Mouse (Mus musculus): ENCODE results near the gene Plk4.
A peak's percentile ranks its signal among the peaks of the same experiment; 100 is the strongest.
"Not testable (repeated sequence)": the region's sequence is repeated elsewhere in the genome, so short reads cannot be mapped to it uniquely, and the experiment has no call there.

Gene Plk4

GRCm38 (mm10) chr3:40799530-40800372 lies at the start of gene Plk4:
Plk4 (plus strand) TSS chr3:40800019.
- peak; percentile 90 for DNase-seq (ENCODE audit: low read depth, low spot score)

DNA sequence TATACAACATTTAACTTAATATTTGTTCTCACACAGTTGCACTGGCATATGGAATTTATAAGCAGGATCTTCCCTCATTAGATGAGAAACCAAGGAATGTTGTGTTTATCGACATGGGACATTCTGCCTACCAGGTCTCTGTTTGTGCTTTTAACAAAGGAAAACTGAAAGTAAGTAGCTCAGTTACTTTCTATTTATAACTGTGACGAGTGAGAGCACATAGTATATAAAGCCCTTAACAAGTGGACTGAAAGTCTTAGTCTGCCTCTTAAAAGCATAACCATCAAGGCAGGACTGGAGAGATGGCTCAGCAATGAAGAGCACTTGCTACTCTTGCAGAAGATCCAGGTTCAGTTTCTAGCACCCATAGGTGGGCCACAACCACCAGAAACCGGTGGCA lies 39.1 kb upstream of the Plk4 start:
- DNase-seq (ENCODE audit: low read depth, low spot score), result no peak

GRCm38 (mm10) chr3:40761312-40761711 lies 38.5 kb upstream of the Plk4 start:
- no peak for DNase-seq (ENCODE audit: low read depth, low spot score)

GRCm38 (mm10) chr3:40793783-40794182 lies 6.0 kb upstream of the Plk4 start:
- no peak for DNase-seq (ENCODE audit: low read depth, low spot score)

- no peak for DNase-seq (ENCODE audit: low read depth, low spot score)
These were observed 1.8 kb upstream of the Plk4 start for GRCm38 (mm10) chr3:40798054-40798453.

DNA sequence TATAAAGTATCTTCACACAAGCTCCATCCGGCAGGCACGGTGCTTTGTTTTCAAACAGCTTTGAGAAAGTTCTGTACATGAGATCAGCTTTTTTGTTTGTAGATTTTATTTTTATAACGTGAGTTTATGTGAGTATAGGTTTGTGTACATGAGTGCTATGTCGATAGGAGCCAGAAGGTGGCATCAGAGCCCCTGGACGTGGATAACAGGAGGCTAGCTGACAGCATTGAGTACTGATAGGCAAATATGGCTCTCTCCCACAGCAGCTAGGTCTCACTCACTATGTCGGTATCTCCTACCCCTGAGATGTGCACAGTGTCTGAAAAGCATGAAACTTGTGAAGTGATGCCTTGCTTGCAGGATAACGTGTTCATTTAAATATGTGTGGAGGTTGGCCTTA lies 1.3 kb upstream of the Plk4 start:
- DNase-seq (ENCODE audit: low read depth, low spot score), result no peak

- DNase-seq (ENCODE audit: low read depth, low spot score), result no peak
These were observed 579 bp downstream of the Plk4 start for GRCm38 (mm10) chr3:40800373-40800823.

DNA sequence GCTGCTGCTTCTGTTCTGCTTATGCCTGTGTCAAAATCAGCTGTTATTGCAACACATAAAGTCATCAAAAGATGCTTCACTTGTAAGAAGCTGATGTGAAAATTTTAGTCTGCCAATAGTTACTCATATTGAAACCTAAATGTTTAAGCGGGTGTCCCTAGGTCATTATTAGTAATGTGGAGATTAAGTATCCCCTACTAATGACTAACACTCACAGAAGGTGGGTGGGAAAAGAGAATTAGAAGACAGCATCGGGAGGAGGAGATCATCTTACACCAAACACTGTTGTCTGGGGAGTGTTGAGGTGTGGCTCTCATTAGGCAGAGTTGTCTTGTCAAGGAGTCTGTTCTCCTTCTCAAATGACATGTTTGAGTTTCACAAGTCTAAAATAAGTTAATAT lies 7.1 kb downstream of the Plk4 start:
- no peak for DNase-seq (ENCODE audit: low read depth, low spot score)

- DNase-seq (ENCODE audit: low read depth, low spot score), result no peak
These were observed 8.9 kb downstream of the Plk4 start for GRCm38 (mm10) chr3:40808686-40809085.

- no peak for DNase-seq (ENCODE audit: low read depth, low spot score)
These were observed 10.1 kb downstream of the Plk4 start for GRCm38 (mm10) chr3:40809894-40810293.

DNA sequence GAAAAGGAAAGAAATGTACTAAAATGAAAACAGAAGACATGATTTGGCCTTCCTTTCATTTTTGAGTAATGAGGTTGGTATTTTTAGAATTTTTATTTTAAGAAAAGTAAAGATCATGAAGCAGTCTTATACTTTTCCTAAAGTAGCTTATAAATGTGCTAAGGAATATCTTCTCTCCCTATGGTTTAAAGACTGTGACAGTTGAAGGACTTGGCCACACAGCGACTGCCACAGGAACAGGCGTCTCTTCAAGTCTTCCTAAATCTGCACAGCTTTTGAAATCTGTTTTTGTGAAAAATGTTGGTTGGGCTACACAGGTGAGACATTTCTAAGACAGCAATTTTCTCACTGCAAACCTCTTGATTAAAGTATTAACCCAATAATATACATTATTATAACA lies 13.5 kb downstream of the Plk4 start:
- DNase-seq (ENCODE audit: low read depth, low spot score), result no peak

DNA sequence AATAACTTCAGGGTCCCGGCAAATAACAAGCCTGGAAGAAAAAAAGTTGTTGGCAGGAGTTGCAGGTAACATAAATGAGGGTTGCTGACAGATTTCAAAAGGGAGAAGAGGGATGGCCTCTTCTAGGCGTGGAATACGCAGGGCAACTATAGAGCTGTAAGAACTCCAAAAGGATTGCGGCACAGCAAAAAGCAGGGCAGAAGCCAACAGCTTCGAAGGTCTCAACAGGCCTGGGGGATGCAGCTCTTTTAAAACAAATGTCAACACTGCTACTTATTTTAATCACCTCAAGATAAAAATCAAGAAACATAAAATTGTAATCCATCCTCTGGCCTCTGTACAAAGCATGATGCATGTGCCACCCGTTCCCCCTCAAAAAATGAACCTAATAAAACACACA lies 45.7 kb downstream of the Plk4 start:
- DNase-seq (ENCODE audit: low read depth, low spot score), result not testable (repeated sequence)

DNA sequence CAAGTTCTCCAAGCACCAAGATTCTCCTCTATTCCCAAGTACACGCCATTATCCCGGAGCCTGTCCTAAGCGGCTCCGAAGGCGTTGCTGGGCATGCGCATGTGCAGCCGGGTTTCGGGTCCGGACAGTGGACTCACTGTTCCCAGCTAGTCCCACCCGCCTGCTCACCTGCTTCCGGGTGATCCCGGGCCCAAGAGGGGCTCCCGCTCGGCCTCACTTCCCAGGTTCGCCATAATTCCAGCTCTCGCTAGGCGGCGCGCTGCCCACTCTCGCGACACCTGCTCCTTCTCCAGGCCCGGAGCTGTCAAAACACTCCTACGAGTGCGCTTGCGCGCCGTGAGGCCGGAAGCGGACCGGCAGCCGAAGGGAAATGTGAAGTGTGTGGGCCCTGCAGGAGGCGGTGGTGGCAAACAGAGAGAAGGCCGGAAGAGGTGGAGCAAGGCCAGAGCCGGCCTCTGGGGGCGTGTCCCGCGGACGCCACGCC lies 46.7 kb downstream of the Plk4 start, which contains the start of gene Mfsd8:
Gene Mfsd8, minus strand, starts transcription at position 414 of the 484 bp plus-strand sequence.
- peak; percentile 95 for DNase-seq (ENCODE audit: low read depth, low spot score)

DNA sequence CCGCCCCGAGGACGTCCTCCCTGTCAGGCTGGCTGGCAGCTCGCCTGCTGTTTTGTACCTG lies 47.0 kb downstream of the Plk4 start, which contains the start of gene Abhd18:
Gene Abhd18, plus strand, starts transcription at position 14 of the 61 bp plus-strand sequence.
- not testable (repeated sequence) for DNase-seq (ENCODE audit: low read depth, low spot score)

DNA sequence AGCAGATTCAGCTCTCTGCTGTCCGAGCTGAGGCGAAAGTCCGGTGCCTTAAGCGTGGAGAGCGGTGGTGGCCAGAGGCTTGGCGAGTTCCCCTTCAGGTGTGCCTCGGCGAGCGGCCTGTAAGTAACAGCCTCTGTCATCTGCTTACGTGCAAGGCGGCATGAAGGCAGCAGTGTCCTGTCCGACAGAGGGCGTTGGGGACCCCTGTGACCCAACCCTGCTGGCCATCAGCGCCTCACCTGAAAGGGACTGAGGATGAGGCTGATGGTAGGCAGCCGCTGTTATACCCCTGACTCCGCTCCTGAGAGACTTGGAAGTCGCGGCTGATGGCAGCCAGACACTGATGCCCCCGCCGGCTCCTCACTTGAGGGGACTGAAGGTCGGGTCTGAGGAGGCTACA lies 47.2 kb downstream of the Plk4 start:
- DNase-seq (ENCODE audit: low read depth, low spot score), result peak; percentile 54

DNA sequence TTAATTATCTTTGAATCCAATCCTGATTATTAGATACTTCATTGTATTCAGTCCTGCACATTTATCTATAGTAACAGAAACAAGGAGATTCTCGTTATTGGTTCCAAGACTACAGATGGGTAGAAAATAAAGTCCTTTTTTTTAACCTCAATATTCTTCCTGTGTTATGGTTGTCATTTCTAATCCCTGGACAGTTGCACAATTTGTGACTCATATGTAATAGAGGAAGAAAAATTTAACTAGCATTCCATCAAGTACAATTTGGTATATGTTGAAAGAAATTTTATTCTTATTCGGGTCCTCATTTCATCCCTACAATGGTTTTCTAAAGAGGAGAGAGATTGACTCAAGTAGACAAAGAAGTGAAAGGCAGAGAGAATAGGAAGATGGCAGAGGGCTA lies 48.1 kb downstream of the Plk4 start:
- not testable (repeated sequence) for DNase-seq (ENCODE audit: low read depth, low spot score)

GRCm38 (mm10) chr3:40853123-40853738 lies 53.4 kb downstream of the Plk4 start:
- DNase-seq (ENCODE audit: low read depth, low spot score), result not testable (repeated sequence)

All from retina, adult 2 months (tissue).